Mouse (Mus musculus) hindbrain, postnatal 0 days (tissue): ENCODE measurements around the gene Mpg. TPM values are rescaled to one million over a fixed set of nuclear protein-coding genes. Genes with fewer than 3 reads are reported as not detected.
A peak's percentile ranks its signal among the peaks of the same experiment; 100 is the strongest.

Experiments used
- ATAC-seq: fragments of 200-750 bp; cut with Nextera tagmentation; 2 replicates; pipeline ENCODE4 v1.8.0; 2017; ENCODE audit warnings: mild to moderate bottlenecking, moderate TSS enrichment, moderate library complexity
- DNase-seq: peaks from one replicate; pipeline ENCODE4 v3.0.0-alpha.2; 2015; ENCODE audit warnings: low spot score
- H3K27ac ChIP-seq: fragments of 300-500 bp; sonication (generic); 2 replicates; pipeline ENCODE4 v1.5.1; 2014; ENCODE audit warnings: mild to moderate bottlenecking
- H3K27me3 ChIP-seq: fragments of 300-500 bp; sonication (generic); 2 replicates; pipeline ENCODE4 v1.6.1; 2014; ENCODE audit warnings: low read length, mixed read lengths; ENCODE audit not compliant: insufficient read depth
- H3K36me3 ChIP-seq: fragments of 300-500 bp; sonication (generic); 2 replicates; pipeline ENCODE4 v1.6.1; 2014; ENCODE audit warnings: low read length, mixed read lengths; ENCODE audit not compliant: insufficient read depth
- H3K4me1 ChIP-seq: fragments of 300-500 bp; sonication (generic); 2 replicates; pipeline ENCODE4 v1.6.1; 2014; ENCODE audit warnings: antibody characterized with exemption, low read length, mixed read lengths; ENCODE audit not compliant: insufficient read depth
- H3K4me2 ChIP-seq: fragments of 300-500 bp; sonication (generic); 2 replicates; pipeline ENCODE4 v1.6.1; 2014; ENCODE audit warnings: low read depth, mild to moderate bottlenecking, low read length, moderate library complexity, mixed read lengths
- H3K4me3 ChIP-seq: fragments of 300-500 bp; sonication (generic); 2 replicates; pipeline ENCODE4 v1.5.1; 2014; ENCODE audit warnings: low read length
- H3K9ac ChIP-seq: fragments of 300-500 bp; sonication (generic); replicated peaks from 2 replicates; pipeline ENCODE4 v1.6.1; 2014; ENCODE audit warnings: mild to moderate bottlenecking, low read length, moderate library complexity, mixed read lengths
- H3K9me3 ChIP-seq: fragments of 300-500 bp; sonication (generic); 2 replicates; pipeline ENCODE4 v1.6.1; 2016; ENCODE audit warnings: low read length, mixed read lengths
- CTCF ChIP-seq: IDR thresholded peaks from 2 replicates; pipeline ENCODE4 v1.5.1; 2016; ENCODE audit warnings: antibody characterized with exemption, control low read depth, low read depth
- WGBS: fragments of 180-500 bp; shearing (Covaris S2); extraction: QIAGEN DNeasy Blood & Tissue Kit; methylation state at CpG from one replicate; pipeline ENCODE4 v1.1.7; 2014; 5-methylcytosine and 5-hydroxymethylcytosine counted together
- polyA plus RNA-seq: library from polyadenylated mRNA; unstranded; fragments of >200 nt; fragmentation: Nextera tagmentation; extraction: Ambion mirVana; gene quantifications from 2 replicates; pipeline ENCODE4 v1.2.1, GENCODE M21; 2015
- total RNA-seq: library from RNA; depleted of rRNA; stranded (reverse); fragments of >200 nt; gene quantifications from 2 replicates; pipeline ENCODE4 v1.2.3, GENCODE M21; 2014

Mpg gene
- total and polyA plus RNA-seq, 2 experiments from 2014 or later: 27.7 to 30.0 TPM

- WGBS: 82% methylated on average over 3 of the region's 3 CpGs
- H3K36me3 ChIP-seq: peaks cover 17% of the 10 kb centered on the region; the same call in 1 of the 2 replicates
Observed at GRCm38 (mm10) chr11:32237411-32237795, 11.1 kb downstream of the Mpg start.

DNA sequence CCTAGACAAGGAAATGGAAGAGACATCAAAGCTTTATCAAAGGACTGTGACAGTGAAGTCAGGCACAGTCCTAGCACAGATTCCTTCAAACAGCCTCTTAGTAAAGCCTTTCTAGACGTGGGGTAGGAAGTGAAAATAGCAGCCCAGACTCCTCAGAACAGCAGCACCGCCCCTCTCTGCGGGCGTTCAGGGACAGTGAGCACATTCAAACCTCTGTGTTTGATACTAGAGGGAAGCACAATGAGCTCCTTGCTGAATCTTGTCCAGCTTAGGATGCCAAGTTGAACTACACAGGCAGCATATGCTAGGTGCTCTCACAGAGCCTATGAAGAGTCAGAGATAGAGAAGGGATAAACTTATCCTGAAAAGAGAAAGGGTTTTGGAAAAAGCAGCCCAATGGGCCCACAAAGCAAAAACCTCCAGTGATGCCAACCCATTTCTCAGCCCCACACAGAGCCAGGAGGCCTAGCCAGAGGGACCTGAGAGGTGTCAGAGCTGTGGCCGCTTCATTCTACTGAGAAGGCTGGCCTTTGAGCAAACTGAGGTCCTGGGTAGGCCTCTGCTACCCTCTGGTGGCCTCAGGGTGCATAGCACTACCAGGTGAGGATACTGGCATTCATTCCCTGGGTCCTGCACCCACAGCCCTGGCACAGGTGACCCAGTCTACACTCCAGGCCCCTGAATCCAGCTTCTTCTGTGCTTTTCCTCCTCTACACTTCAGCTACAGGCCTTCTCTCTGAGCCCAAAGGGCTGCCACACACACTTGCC, 12.0 kb downstream of the Mpg start:
- H3K9me3 ChIP-seq: no peaks in the 10 kb centered on the region
- no peak overlapping the region for H3K9ac ChIP-seq
- peak; percentile 98 for TF ChIP-seq CTCF
- WGBS: 57% methylated on average over 5 of the region's 5 CpGs
- peak; percentile 78 for DNase-seq
- no peaks in the 10 kb centered on the region for H3K27me3 ChIP-seq
- 0 out of 2 replicates have a peak overlapping the region, but pooled peaks have one; percentile 16 for H3K27ac ChIP-seq
- ATAC-seq: peak; percentile 33; the same call in 1 of the 2 replicates
- no peak overlapping the region for H3K4me2 ChIP-seq
- H3K4me3 ChIP-seq: no peak overlapping the region
- H3K36me3 ChIP-seq: peaks cover 17% of the 10 kb centered on the region; the same call in 1 of the 2 replicates
- H3K4me1 ChIP-seq: peaks cover 38% of the 10 kb centered on the region

More at GRCm38 (mm10) chr11:32237411-32237795, 11.1 kb downstream of the Mpg start:
- no peak for TF ChIP-seq CTCF
- H3K9me3 ChIP-seq: no peaks in the 10 kb centered on the region
- H3K4me2 ChIP-seq: no peak overlapping the region
- peak overlapping the region; percentile 16; the same call in 1 of the 2 replicates for H3K27ac ChIP-seq
- H3K4me1 ChIP-seq: peaks cover 38% of the 10 kb centered on the region
- DNase-seq: no peak
- no peak overlapping the region for H3K4me3 ChIP-seq
- H3K27me3 ChIP-seq: no peaks in the 10 kb centered on the region
- ATAC-seq: no peak
- no peak overlapping the region for H3K9ac ChIP-seq

DNA sequence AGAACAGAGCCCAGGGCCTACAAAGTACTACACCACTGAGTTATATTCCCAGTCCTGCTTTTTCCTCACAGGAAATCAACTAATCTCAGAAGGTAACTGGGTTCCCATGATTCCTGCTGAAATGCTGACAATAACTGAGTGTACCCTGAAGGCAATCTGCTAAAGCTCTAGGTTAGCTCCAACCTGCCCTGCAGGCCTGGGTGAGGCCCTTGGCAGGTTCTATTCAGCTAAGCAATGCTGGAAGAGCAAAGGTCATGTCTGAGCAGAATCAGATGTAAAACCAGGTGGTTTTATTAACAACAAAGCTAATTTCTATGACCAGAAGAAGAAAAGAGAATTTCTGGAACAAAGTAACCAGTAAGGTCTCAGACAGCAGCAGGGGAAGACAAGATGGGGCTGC, 15.1 kb downstream of the Mpg start:
- Histone ChIP-seq H3K9ac (no peak overlapping the region), H3K27ac (no peak overlapping the region), H3K27me3 (no peaks in the 10 kb centered on the region), H3K9me3 (no peaks in the 10 kb centered on the region), H3K4me1 (peaks cover 10% of the 10 kb centered on the region; the same call in 1 of the 2 replicates), H3K36me3 (peaks cover 13% of the 10 kb centered on the region; the same call in 1 of the 2 replicates), H3K4me3 (no peak overlapping the region), H3K4me2 (no peak overlapping the region)
- TF ChIP-seq CTCF: no peak
- no peak for DNase-seq
- ATAC-seq: no peak

DNA sequence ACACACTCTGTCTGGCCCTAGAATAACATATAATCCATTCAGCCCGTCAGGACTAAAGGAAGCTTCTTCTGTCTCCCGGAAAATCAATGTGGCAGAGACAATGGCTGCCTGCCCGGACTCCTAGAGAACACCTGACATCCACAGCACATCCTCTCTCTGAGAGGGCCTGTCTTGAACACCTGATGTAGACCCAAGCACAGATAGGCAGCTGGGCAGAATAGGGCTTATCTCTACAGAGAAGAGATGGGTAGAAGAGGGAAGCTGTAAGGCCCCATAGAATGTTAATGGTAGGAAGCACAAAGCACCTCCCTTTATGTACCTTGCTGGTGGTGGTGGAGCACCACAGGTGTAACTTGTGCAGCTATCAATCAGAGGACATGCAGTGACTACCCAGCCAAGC, 15.9 kb downstream of the Mpg start:
- H3K36me3 ChIP-seq: peaks cover 20% of the 10 kb centered on the region; the same call in 1 of the 2 replicates

DNA sequence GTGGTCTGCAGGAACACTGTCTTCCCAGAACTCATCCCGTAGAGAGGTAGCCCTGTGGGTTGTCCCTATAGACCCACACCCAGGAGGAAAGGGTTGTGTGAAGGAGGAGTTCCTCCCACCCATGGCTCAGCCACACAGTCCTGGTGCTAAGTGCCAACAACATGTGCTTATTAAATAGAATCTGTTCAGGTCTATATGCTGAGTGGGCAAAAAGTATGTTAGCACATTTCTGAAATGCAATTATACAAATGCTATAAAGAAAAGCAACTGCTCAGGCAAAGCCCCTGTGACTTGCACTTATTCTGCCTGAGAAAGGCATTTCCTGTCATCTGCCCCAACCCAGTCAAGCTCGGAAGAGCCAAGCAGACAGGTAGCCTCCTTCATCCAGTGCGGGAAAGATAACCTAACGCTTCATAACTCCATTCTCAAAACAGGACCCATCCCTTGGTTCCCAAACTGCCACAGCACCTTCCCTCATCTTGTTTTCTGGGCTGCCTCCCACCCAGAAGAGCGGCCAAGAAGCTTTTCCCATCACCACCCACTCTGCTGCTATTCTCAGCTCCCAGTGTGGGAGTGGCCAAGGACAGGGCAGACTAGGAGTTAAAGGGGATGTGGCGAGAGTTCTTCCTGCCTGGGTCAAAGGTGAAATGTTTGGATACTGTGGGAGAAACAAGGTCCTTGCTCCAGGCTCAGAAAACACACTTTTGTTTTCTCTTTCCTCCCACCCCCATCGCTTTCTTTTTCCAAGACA, 17.1 kb downstream of the Mpg start:
- peaks cover 28% of the 10 kb centered on the region for H3K36me3 ChIP-seq
- no peak for ATAC-seq

More for the DNA sequence above, 15.9 kb downstream of the Mpg start:
- Histone ChIP-seq H3K9me3 (no peaks in the 10 kb centered on the region), H3K27me3 (no peaks in the 10 kb centered on the region), H3K9ac (no peak overlapping the region), H3K4me3 (no peak overlapping the region), H3K4me2 (no peak overlapping the region), H3K4me1 (peaks cover 6% of the 10 kb centered on the region; the same call in 1 of the 2 replicates), H3K27ac (no peak overlapping the region)
- TF ChIP-seq CTCF: no peak
- WGBS: 90% methylated on average over 3 of the region's 3 CpGs
- DNase-seq (no peak), ATAC-seq (no peak)

GRCm38 (mm10) chr11:32244064-32244463, 17.8 kb downstream of the Mpg start:
- ATAC-seq: no peak
- Histone ChIP-seq H3K4me3 (no peak overlapping the region), H3K27ac (no peak overlapping the region), H3K4me1 (no peaks in the 10 kb centered on the region), H3K4me2 (no peak overlapping the region), H3K9ac (no peak overlapping the region), H3K36me3 (peaks cover 30% of the 10 kb centered on the region), H3K27me3 (no peaks in the 10 kb centered on the region), H3K9me3 (no peaks in the 10 kb centered on the region)
- DNase-seq: no peak
- TF ChIP-seq CTCF: no peak
- 60% methylated on average over 3 of the region's 3 CpGs for WGBS

More for the DNA sequence above, 17.1 kb downstream of the Mpg start:
- H3K9ac ChIP-seq: no peak overlapping the region
- H3K4me2 ChIP-seq: no peak overlapping the region
- TF ChIP-seq CTCF: no peak
- 69% methylated on average over 7 of the region's 7 CpGs for WGBS
- no peak for DNase-seq
- no peak overlapping the region for H3K4me3 ChIP-seq
- no peak overlapping the region for H3K27ac ChIP-seq
- H3K4me1 ChIP-seq: no peaks in the 10 kb centered on the region
- no peaks in the 10 kb centered on the region for H3K9me3 ChIP-seq
- H3K27me3 ChIP-seq: no peaks in the 10 kb centered on the region
